Mouse (Mus musculus): ENCODE measurements around the gene Fam174b. TPM values are rescaled to one million over a fixed set of nuclear protein-coding genes. Genes with fewer than 3 reads are reported as not detected.

The Fam174b gene
- polyA plus RNA-seq, 1 experiment from 2014 or later = 24.5 TPM

DNA sequence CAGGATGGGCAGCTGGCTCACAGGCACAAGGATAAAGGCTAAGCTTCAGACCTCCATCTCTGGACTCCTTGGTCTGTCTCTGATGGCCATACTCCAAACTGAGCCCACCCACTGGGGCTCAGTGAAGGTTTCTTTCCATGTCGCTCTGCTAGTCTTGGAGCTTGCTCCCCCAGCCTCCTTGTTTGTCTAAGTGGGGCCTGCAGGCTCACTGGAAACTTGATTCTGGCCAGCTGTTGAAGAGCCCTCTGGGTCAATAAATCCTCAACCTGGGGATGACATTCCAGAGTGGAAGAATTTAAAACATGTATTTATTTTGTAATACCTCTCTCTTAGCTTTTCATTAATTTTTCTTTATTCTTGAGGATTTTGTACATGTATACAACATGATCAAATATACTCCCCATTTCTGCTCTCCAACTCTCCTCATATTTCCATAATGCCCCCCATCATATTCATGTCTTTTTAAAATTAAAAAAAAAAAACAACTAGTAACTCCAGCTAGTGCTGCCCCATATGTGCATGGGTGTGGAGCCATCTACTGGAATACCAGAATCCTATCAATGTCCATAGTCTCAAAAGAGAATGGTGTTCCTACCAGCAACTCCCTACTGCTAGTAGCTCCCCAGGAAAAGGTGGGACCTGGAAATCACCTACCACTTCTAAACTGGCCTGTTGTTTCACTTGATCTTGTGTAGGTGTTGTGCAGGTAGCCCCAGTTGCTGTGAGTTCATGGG lies 15.4 kb downstream of the Fam174b start:
- no peak overlapping the region for H3K27ac ChIP-seq (replicated peaks)
- DNase-seq (ENCODE audit: low spot score) = peak; percentile 32
- no peaks in the 10 kb centered on the region for H3K36me3 ChIP-seq (replicated peaks)
- no peak overlapping the region for H3K4me3 ChIP-seq
- peaks cover 4% of the 10 kb centered on the region; the same call in 1 of the 2 replicates for H3K4me1 ChIP-seq
- H3K9me3 ChIP-seq = peaks cover 3% of the 10 kb centered on the region; the same call in 1 of the 2 replicates
- no peaks in the 10 kb centered on the region for H3K27me3 ChIP-seq (replicated peaks; ENCODE audit: low read depth, poor library complexity, severe bottlenecking)
- 50% methylated on average over 1 of the region's 1 CpGs for WGBS

DNA sequence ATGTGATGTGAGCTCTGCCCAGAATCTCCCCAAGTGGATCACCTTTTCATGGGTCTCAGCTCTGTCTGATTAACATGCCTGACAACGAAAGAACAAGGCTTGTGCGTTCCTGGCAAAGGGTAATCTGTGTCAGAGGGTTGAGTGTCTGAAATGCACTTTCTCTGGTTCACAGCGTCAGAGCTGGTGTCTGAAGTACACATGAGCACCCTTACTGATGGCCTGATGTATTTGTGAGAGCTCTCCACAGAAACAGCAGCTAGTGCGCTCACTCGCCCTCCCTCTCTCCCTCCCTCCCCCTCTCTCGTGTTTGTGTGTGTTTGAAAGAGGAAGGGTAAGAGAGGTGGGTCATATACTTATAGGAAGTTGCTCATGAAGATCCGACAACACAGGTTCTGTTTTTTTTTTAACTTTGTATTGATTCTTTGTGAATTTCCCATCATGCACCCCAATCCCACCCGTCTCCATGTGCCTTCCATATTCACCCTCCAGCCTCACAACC lies 21.6 kb downstream of the Fam174b start:
- no peak overlapping the region for H3K4me3 ChIP-seq
- 84% methylated on average over 8 of the region's 8 CpGs for WGBS
- 0 out of 2 replicates have a peak, but pooled peaks cover 4% of the 10 kb centered on the region for H3K36me3 ChIP-seq (replicated peaks)
- no peak overlapping the region for H3K27ac ChIP-seq (replicated peaks)
- no peaks in the 10 kb centered on the region for H3K9me3 ChIP-seq
- no peak for DNase-seq (ENCODE audit: low spot score)
- no peaks in the 10 kb centered on the region for H3K27me3 ChIP-seq (replicated peaks; ENCODE audit: low read depth, poor library complexity, severe bottlenecking)
- H3K4me1 ChIP-seq = 0 out of 2 replicates have a peak, but pooled peaks cover 5% of the 10 kb centered on the region

DNA sequence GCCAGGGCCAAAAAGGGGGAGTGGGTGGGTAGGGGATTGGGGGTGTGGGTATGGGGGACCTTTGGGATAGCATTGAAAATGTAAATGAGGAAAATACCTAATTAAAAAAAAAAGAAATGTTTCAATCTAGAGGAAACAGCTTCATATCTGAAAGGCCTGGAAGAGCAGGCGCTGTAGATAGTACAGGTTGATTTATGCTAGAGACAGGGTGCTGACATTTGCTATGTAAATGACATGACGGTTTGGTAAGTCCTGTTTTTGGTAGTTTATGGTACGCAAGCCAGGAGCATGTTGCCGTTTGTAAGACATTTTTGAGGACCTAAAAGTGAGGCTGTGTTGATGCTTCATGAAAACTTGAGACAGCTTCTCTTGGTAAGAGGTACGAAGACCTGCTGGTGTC lies 24.6 kb downstream of the Fam174b start:
- no peaks in the 10 kb centered on the region for H3K9me3 ChIP-seq
- DNase-seq (ENCODE audit: low spot score) = no peak
- H3K4me1 ChIP-seq = 0 out of 2 replicates have a peak, but pooled peaks cover 5% of the 10 kb centered on the region
- H3K36me3 ChIP-seq (replicated peaks) = peaks cover 7% of the 10 kb centered on the region; the same call in 1 of the 2 replicates
- WGBS = 92% methylated on average over 5 of the region's 5 CpGs
- no peaks in the 10 kb centered on the region for H3K27me3 ChIP-seq (replicated peaks; ENCODE audit: low read depth, poor library complexity, severe bottlenecking)
- H3K4me3 ChIP-seq = no peak overlapping the region
- no peak overlapping the region for H3K27ac ChIP-seq (replicated peaks)

DNA sequence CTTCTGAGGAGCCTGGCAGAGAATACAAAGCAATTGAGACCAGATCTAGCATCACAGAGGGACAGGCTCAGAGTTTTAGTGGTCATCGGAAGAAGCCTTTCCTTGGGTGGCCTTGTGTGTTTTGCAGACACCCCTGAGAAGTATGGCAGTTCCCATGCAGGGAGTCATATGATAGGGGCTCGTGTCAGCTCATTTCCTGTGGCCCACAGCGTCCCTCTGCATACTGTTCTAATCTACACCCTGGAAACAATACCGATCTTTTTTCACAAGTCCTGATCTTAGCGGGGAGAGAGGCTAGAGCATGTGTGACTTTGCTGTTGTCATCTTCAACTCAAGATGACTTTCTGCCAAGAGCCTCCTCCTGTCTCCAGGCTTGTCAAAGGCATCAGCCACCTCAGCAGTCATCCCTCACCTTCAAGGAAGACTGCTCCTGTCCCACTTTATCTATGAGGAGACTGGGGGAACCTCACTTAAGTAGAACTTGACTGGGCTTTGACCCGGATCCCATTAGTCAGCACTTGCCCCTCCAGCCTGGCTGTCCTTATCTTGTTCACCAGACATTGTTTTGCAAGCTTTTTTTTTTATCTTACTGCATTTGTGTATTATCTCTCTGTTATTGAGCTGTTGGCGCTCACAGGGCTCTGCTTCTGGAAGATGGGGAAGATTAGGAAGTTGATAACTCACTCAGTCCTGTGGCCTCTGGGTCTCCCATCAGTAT lies 25.2 kb downstream of the Fam174b start:
- no peaks in the 10 kb centered on the region for H3K9me3 ChIP-seq
- DNase-seq (ENCODE audit: low spot score) = no peak
- 0 out of 2 replicates have a peak, but pooled peaks cover 5% of the 10 kb centered on the region for H3K4me1 ChIP-seq
- peak overlapping the region; percentile 57; the same call in 1 of the 2 replicates for H3K27ac ChIP-seq (replicated peaks)
- 75% methylated on average over 7 of the region's 7 CpGs for WGBS
- no peak overlapping the region for H3K4me3 ChIP-seq
- H3K36me3 ChIP-seq (replicated peaks) = peaks cover 7% of the 10 kb centered on the region; the same call in 1 of the 2 replicates
- no peaks in the 10 kb centered on the region for H3K27me3 ChIP-seq (replicated peaks; ENCODE audit: low read depth, poor library complexity, severe bottlenecking)

DNA sequence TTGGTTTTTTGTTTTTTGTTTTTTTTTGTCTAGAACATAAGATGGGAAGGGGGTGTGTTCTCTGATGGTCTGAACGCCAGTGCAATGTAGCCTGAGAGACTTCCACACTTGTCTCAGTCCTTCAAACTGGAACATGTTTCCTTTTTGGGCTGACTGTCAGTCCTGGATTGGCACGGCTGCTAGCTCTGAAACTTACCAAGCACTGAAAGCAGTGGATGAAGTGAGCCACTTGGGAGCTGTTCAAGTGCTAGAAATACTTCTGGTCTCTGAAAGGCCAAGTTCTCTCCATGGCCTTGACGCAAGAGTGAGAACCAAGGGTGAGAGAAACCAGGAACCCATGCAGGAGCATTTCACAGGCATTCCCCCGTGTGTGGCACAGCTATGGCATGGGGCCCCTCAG lies 29.1 kb downstream of the Fam174b start:
- Histone ChIP-seq H3K27ac (replicated peaks) (no peak overlapping the region), H3K36me3 (replicated peaks) (peaks cover 7% of the 10 kb centered on the region; the same call in 1 of the 2 replicates), H3K27me3 (replicated peaks; ENCODE audit: low read depth, poor library complexity, severe bottlenecking) (no peaks in the 10 kb centered on the region), H3K4me3 (no peak overlapping the region), H3K9me3 (no peaks in the 10 kb centered on the region; the same call in 1 of the 2 replicates), H3K4me1 (peaks cover 14% of the 10 kb centered on the region)
- 86% methylated on average over 4 of the region's 4 CpGs for WGBS
- no peak for DNase-seq (ENCODE audit: low spot score)

DNA sequence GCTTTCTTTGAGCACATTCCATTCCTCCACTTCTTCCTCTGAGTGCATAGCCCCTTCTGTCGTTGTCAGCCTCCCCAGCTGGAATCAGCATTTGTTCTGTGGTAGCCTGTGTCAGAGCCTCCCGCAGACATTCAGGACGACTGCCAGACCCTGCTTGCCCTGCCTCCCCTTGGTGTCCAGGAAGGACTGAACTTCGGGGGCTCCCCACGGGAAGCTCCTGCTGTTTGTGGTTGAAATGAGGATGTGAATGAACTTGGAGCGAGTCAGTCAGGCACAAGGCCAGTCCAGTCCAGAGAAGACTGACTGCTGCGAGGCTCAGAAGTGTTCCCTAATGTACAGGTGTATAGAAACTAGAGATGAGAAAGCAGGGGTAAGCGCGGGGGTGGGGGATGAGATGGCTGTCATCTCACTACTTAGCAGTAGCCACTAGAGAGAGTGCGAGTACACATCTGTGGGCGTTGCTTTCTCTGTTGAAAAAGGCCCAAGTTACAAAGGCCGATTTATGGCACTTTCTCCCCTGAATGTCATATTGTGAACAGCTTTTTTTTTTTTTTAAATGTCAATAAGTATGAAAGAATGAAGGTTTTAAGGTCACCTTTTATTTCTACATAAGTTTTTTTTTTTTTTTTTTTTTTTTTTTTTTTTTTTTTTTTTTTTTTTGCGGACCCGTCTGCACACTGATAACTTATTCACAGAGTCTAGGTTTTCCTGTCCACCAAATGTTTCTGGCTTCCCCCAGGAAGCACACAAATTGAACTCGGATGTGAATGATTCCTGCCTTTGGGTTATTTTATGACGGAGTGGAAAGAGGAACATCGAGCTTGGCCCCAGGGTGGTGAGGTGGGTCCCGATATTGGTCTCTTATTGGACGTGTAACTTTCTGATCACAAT lies 31.5 kb downstream of the Fam174b start:
- Histone ChIP-seq H3K9me3 (no peaks in the 10 kb centered on the region; the same call in 1 of the 2 replicates), H3K36me3 (replicated peaks) (peaks cover 3% of the 10 kb centered on the region; the same call in 1 of the 2 replicates), H3K4me1 (peaks cover 13% of the 10 kb centered on the region), H3K27me3 (replicated peaks; ENCODE audit: low read depth, poor library complexity, severe bottlenecking) (no peaks in the 10 kb centered on the region), H3K27ac (replicated peaks) (no peak overlapping the region), H3K4me3 (no peak overlapping the region)
- 46% methylated on average over 19 of the region's 19 CpGs for WGBS
- DNase-seq (ENCODE audit: low spot score) = peak; percentile 15

DNA sequence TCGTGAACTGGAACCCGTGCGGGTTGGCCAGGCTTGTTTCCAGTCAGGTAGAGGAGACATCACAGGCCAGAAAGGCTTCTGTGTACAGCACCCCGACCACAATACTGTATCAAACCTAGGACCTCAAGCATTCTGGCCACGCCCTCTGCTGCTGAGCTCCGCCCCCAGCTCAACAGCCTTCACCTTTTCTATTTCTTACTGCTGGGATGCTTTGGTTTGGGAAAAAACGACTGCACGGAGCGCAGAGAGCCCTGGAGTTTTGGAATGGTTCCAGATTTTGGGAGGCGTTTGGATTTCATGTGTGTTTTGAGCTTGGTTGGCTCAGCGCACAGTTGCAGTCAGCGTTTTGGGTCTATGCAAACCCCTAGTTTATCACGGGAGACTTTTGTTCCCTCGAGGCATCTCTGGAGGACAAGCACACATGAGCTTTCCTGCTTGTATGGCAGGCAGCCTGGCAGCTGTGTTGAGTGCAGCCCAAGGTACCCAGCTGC lies 32.2 kb downstream of the Fam174b start:
- H3K27ac ChIP-seq (replicated peaks) = no peak overlapping the region
- peaks cover 3% of the 10 kb centered on the region; the same call in 1 of the 2 replicates for H3K36me3 ChIP-seq (replicated peaks)
- no peak overlapping the region for H3K4me3 ChIP-seq
- DNase-seq (ENCODE audit: low spot score) = no peak
- peaks cover 13% of the 10 kb centered on the region for H3K4me1 ChIP-seq
- no peaks in the 10 kb centered on the region; the same call in 1 of the 2 replicates for H3K9me3 ChIP-seq
- 75% methylated on average over 14 of the region's 14 CpGs for WGBS
- no peaks in the 10 kb centered on the region for H3K27me3 ChIP-seq (replicated peaks; ENCODE audit: low read depth, poor library complexity, severe bottlenecking)

DNA sequence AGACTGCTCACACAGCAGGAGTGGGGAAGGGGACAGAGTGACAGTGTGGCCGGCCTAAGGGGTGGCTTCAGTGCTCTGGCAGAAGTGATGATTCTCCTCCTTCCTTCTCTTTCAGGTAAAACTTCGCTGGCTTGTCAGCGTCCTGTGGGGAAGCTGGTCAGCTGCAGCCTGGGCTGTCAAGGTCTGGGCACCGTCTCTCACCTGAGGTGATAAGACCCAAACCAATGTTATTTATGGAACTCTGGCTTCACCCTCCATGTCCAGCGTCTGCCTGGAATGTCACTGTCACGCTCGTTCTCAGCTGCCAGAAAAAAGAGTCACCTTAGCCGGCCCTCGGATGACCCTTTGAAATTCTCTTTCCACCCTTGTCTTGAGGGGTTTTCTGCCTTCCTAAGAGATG lies 34.7 kb downstream of the Fam174b start:
- Histone ChIP-seq H3K4me1 (peaks cover 13% of the 10 kb centered on the region), H3K36me3 (replicated peaks) (no peaks in the 10 kb centered on the region), H3K4me3 (no peak overlapping the region), H3K9me3 (no peaks in the 10 kb centered on the region; the same call in 1 of the 2 replicates), H3K27me3 (replicated peaks; ENCODE audit: low read depth, poor library complexity, severe bottlenecking) (no peaks in the 10 kb centered on the region), H3K27ac (replicated peaks) (no peak overlapping the region)
- WGBS = 81% methylated on average over 9 of the region's 9 CpGs
- DNase-seq (ENCODE audit: low spot score) = no peak

DNA sequence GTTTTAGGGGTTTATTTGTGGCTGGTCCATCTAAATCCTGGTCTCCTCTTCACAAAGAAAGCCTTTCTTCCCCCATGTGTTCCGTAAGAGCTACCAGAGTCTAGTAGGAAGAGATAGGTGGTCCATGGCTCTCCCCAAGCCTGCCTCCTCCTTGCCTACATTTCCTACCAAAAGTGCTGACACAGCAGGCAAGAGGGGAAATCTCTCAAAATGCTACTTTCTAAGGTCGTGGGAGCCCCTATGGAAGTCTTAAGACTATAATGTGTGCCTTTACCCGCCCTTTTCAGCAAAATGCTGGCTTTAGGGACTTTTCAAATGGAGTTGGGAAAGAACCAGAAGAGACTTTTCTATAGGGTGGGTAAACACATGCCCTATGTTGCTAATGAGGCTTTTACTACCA lies 37.7 kb downstream of the Fam174b start:
- Histone ChIP-seq H3K27me3 (replicated peaks; ENCODE audit: low read depth, poor library complexity, severe bottlenecking) (no peaks in the 10 kb centered on the region), H3K4me3 (no peak overlapping the region), H3K4me1 (peaks cover 7% of the 10 kb centered on the region; the same call in 1 of the 2 replicates), H3K27ac (replicated peaks) (no peak overlapping the region), H3K36me3 (replicated peaks) (no peaks in the 10 kb centered on the region), H3K9me3 (no peaks in the 10 kb centered on the region; the same call in 1 of the 2 replicates)
- WGBS = 76% methylated on average over 3 of the region's 3 CpGs
- no peak for DNase-seq (ENCODE audit: low spot score)

DNA sequence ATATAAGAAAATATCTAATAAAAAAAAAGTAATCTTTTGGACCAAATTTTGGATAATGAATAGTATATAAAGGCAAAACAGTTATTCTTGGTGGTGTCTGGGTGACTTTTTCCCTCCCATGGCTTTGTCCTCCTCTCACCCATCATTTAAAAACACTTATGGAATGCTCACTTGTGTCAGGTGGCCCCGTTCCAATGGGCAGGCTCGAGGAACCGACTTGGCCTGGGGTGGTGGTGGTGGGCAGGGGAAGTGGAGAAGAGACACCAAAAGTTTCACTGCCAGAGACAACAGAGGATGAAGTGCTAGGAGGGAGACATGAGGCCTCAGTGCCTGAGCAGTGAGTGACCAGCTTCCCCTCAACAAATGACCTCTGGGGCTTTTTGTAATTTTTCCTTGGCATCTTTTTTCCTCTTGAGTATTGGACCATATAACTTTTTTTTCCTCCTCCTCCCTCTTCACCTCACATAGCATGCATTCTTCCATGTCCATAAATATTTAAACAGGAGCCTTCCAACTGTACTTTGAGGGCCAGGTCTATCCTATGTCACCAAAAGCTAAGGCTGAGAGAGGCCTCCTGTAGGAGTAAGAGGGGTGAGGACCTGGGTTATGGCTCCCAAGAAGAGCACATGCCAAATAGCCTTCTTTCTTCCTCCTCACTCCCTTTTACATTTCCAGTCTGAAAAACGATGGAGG lies 44.8 kb downstream of the Fam174b start:
- no peaks in the 10 kb centered on the region for H3K9me3 ChIP-seq
- H3K4me1 ChIP-seq = no peaks in the 10 kb centered on the region
- no peaks in the 10 kb centered on the region for H3K36me3 ChIP-seq (replicated peaks)
- DNase-seq (ENCODE audit: low spot score) = no peak
- WGBS = 88% methylated on average over 4 of the region's 4 CpGs
- H3K4me3 ChIP-seq = no peak overlapping the region
- no peak overlapping the region for H3K27ac ChIP-seq (replicated peaks)
- H3K27me3 ChIP-seq (replicated peaks; ENCODE audit: low read depth, poor library complexity, severe bottlenecking) = no peaks in the 10 kb centered on the region

DNA sequence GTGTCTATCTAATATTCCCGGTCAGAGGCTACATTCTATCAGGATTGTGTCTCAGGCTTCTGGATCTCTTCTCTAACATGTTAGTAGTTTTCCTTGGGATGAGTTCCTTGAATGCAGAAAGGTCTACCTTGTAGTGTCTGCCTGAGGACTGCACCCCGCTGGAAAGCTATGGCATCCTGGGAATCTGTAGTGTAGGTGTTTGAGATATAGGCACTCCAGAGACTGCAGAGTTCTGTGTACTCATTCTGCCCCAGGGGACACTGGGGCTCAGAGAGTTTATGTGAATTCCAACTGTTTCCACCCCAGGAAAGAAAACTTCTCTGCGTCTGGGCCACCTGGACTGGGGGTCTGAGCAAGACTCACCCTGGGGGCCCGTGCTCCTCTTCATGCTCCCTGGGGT lies 45.7 kb downstream of the Fam174b start:
- no peak for DNase-seq (ENCODE audit: low spot score)
- 86% methylated on average over 4 of the region's 4 CpGs for WGBS
- Histone ChIP-seq H3K9me3 (no peaks in the 10 kb centered on the region), H3K4me1 (no peaks in the 10 kb centered on the region), H3K4me3 (no peak overlapping the region), H3K36me3 (replicated peaks) (no peaks in the 10 kb centered on the region), H3K27me3 (replicated peaks; ENCODE audit: low read depth, poor library complexity, severe bottlenecking) (no peaks in the 10 kb centered on the region), H3K27ac (replicated peaks) (no peak overlapping the region)
